Mouse (Mus musculus) monocyte, adult 5-6 weeks (primary cell): ENCODE results near the gene Pde5a. TPM values are rescaled to one million over a fixed set of nuclear protein-coding genes. Genes with fewer than 3 reads are reported as not detected.

Experiments used
- ATAC-seq: fragments of 153-309, 156-312 bp; replicated peaks from 2 replicates; pipeline ENCODE4 v1.8.0; 2017; ENCODE audit warnings: mild to moderate bottlenecking; ENCODE audit not compliant: low TSS enrichment, insufficient number of reproducible peaks, severe bottlenecking, poor library complexity, low FRiP score
- total RNA-seq: library from RNA; stranded (forward); fragments of 200-1000, 200-491, 200-594 nt; gene quantifications from 3 replicates; pipeline ENCODE4 v1.2.3, GENCODE M21; 2017

Gene Pde5a
- total RNA-seq, 1 experiment from 2014 or later, result 13.1 TPM

DNA sequence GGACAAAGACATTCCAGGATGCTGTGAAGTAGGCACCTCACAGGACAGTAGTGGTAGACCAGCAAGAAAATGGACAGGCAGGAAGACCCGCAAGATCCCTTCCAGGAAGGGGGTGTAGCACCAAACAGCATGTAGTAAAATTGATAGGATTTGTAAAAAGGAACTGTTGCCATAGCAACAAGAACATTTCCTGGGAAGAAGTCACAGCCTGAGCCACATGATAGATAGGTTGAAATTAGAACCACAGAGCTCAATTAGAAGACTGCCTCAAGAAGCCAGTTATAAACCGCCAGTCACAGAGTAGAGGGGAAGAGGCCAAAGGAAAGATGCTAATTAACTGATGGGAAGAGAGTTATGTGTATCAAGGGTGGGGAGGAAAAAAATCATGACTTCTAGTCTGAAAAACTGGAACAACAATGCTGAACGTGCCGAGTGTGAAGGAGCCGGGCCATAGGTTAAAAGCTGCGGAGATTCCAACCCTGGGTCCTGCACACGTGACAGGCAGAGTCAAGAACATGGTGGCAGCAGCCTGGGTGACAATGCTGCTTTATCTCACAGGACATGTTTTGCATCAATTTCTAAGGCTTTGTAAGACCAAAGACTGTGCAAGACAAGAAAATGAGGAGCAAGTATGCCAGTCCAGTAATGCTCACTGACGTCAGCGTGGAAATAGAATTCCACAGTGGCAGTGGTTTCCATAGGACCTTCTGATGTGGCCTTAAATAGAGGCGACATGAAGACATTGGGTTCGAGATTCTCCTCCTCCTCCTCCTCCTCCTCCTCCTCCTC lies 99.7 kb downstream of the Pde5a start:
- no peak for ATAC-seq

DNA sequence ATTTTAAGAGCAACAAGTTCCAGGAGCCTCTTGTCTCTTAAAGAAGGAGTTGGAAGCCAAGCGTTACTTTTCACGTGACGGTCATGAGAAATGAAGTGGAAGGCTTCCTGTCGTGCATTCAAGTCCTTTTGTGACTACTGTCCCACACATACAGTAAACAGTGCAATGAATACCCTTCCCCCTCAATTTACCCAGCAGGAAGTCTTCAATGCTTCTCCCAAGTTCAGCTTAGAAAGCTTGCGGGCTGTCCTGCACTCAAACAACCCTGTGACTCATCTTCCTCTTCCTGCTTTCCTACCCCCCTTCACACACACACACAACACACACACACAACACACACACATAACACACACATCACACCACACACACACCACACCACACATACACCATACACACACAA lies 105.8 kb downstream of the Pde5a start:
- no peak for ATAC-seq

- no peak for ATAC-seq
These were observed 106.5 kb downstream of the Pde5a start for GRCm38 (mm10) chr3:122835097-122835850.

DNA sequence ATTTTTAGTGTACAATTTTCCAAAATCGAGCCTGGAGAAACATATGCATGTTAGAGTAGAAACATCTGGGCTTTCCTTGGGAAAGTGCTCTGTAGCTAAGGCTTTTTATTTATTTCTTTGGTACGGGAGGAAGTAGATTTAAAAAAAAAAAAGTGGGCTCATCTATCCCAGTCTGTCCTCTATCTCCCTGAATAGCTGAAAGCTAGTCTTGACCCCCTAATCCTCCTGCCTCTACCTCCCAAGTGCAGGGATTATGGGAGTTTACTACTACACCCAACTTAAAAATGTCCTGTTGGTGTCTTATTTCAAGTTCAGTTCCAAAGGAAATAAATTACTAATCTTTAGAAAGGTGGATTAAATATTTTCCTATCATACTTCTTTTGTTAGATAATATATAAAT lies 108.9 kb downstream of the Pde5a start:
- no peak for ATAC-seq

- ATAC-seq, result no peak
These were observed 119.8 kb downstream of the Pde5a start for GRCm38 (mm10) chr3:122848410-122849034.

GRCm38 (mm10) chr3:122855149-122855548 lies 126.4 kb downstream of the Pde5a start:
- no peak for ATAC-seq

- ATAC-seq, result no peak
These were observed 131.1 kb downstream of the Pde5a start for GRCm38 (mm10) chr3:122859829-122860228.

- ATAC-seq, result no peak
These were observed 132.1 kb downstream of the Pde5a start for GRCm38 (mm10) chr3:122860573-122861498.

- no peak for ATAC-seq
These were observed 136.3 kb downstream of the Pde5a start for GRCm38 (mm10) chr3:122865092-122865491.

- no peak for ATAC-seq
These were observed 139.5 kb downstream of the Pde5a start for GRCm38 (mm10) chr3:122868270-122868669.

GRCm38 (mm10) chr3:122871596-122871995 lies 142.8 kb downstream of the Pde5a start:
- ATAC-seq, result no peak

DNA sequence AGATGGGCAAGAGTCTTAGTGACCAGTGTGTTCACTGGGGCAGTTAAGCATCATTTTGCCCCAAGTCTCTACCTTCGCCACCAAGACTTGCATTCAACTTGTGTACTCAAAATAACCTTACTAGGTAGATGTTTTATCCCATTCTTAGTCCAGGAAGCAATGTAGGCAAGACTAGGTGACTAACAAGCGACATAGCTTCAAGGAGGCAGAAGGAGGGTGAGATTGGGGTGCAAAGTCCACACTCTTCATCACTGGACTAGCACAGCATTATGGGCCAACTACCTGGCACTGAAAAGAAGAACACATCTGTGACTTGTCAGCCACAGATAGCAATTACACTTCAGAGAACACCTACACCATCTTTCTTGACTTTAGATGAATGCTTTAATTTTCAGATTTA lies 148.1 kb downstream of the Pde5a start:
- ATAC-seq, result no peak

GRCm38 (mm10) chr3:122877543-122877942 lies 148.8 kb downstream of the Pde5a start:
- no peak for ATAC-seq

- no peak for ATAC-seq
These were observed 150.1 kb downstream of the Pde5a start for GRCm38 (mm10) chr3:122878705-122879315.

GRCm38 (mm10) chr3:122887505-122888301 lies 159.0 kb downstream of the Pde5a start:
- ATAC-seq, result no peak

DNA sequence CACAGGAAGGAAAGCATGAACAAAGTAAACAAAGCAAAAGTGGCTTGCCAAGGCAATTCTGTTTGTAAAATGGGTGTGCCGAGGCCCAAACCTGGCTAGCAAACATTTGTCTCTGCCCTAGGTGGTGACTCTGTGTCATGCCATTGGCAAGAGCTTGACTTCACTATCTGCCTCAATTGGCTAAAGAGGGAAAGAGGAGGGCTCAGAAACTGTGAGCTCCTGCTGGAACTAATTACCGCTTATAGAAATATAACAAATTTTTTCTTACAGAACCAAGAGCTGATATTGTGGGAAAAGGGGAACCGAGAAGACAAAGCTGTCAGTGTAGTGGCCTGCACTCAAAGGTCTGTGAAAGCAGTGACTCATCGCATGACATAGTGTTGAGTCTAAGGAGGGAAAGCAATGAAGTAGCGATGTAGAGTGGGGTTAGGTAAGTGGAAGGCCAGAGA lies 159.6 kb downstream of the Pde5a start:
- no peak for ATAC-seq

DNA sequence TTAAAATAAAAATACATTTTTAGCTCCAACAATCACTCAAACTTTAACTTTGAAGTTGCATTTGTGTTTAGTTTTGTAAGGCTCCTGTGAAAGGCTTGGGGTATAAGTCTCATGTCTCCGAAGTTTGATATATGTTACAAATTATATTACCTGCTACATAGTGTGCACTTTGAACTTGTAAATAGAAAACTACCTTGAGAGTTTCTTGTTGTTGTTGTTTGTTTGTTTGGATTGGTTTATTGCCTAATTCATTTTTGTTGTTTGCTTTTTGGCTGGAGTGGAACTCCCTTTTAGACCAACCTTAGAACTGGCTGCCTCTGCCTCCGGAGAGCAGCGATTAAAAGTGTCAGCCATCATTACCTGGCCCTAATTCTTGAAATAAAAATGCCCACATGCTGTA lies 166.0 kb downstream of the Pde5a start, which contains the start of gene Fabp2:
Gene Fabp2 (plus strand): TSS at position 301 of the 400 bp plus-strand sequence.
- no peak for ATAC-seq
